Mouse (Mus musculus): Measurements from ENCODE around the gene Ccdc137. TPM values are rescaled to one million over a fixed set of nuclear protein-coding genes. Genes with fewer than 3 reads are reported as not detected.

Ccdc137 gene
- polyA plus RNA-seq, 1 experiment from 2014 or later = 41.7 TPM

DNA sequence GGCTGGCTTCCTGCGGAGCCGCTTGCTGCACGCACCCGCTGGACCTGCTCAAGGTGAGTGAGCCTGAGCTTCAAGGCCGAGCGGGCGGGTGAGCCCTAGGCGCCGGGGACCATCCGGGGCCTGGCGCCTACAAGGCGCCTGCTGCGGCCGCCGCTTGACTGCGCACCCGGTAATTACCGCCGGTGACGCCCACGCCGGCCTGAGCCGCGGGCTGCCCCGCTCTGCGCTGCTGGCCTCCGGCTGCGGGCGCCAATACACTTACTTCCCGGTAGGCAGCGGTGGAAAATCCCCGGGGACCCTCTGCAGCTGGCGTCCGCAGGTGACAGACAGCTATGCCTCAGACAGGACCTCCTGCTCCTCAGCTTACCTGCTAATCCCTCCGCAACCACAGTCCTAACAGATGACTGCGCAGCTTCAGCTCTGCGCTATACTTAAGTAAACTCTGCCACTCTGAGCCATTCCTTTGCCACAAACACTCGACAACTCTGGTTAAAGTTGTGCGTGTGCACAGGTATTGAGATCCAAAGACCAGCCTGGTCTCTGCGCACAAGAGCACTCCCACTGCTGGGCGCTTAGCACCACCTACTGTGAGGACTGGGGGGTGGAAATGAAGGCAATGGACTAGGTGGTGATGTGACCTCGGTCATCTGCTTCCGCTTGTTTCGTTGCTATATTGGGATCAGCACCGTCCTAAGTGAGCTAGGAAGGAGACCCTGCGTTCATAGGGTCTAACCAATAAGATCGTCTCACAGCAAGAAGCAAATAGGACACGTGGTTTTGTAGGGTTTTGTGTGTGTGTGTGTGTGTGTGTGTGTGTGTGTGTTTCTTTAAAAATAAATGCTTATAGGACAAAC is 34.3 kb downstream of the Ccdc137 start:
- H3K4me2 ChIP-seq (replicated peaks) = peak overlapping the region; percentile 97
- no peaks in the 10 kb centered on the region for H3K9me3 ChIP-seq
- WGBS = under 1% methylated on average over 47 of the region's 48 CpGs
- no peaks in the 10 kb centered on the region for H3K27me3 ChIP-seq
- peak; percentile 48; the same call in 1 of the 2 replicates for ATAC-seq (ENCODE audit: low FRiP score, low read depth)
- H3K9ac ChIP-seq = peak overlapping the region; percentile 85
- peaks cover 42% of the 10 kb centered on the region for H3K4me1 ChIP-seq
- peak overlapping the region; percentile 79 for H3K27ac ChIP-seq
- peak overlapping the region; percentile 94 for H3K4me3 ChIP-seq
- peaks cover 51% of the 10 kb centered on the region for H3K36me3 ChIP-seq

DNA sequence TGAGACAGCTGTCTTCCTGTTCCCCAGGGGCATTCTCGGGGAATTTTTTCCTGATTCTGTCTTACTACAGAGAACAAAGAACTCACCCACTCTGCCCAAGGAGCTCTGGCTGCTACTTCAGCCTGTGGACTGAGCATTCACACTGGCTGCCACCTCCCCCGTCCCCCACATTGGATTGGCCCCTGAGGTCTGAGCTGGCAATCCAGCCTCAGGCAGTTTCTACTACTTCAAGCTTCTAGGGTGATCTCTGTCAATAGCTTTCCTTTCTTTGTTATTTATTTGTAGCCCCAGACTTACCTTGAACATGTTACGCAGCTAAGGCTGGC is 34.9 kb downstream of the Ccdc137 start:
- peak overlapping the region; percentile 94 for H3K4me3 ChIP-seq
- H3K27ac ChIP-seq = peak overlapping the region; percentile 79; the same call in 1 of the 2 replicates
- no peaks in the 10 kb centered on the region for H3K27me3 ChIP-seq
- H3K4me1 ChIP-seq = peaks cover 42% of the 10 kb centered on the region
- H3K36me3 ChIP-seq = peaks cover 51% of the 10 kb centered on the region
- no peak for ATAC-seq (ENCODE audit: low FRiP score, low read depth)
- no peaks in the 10 kb centered on the region for H3K9me3 ChIP-seq
- H3K4me2 ChIP-seq (replicated peaks) = peak overlapping the region; percentile 97
- peak overlapping the region; percentile 85 for H3K9ac ChIP-seq
- WGBS = 30% methylated on average over 3 of the region's 3 CpGs

DNA sequence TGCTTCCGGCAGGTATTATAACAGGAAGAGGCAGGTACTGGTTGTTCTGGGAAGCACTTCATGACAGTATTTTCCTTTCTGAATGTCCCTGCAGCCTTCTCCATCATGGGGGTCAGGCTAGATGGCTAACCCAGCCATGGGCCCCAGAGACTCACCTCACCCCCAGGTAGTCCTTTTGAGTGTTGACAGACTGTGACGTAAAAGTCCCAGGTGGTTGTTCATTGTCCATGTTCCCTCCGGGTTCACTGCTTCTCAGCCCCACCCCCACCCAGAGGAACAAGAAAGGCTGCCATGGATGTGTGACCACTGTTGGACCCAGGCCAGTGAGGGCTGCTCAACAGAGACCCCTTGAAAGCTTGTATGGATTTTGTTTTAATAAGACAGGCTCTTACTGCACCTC is 35.4 kb downstream of the Ccdc137 start:
- H3K27me3 ChIP-seq = no peaks in the 10 kb centered on the region
- H3K4me3 ChIP-seq = peak overlapping the region; percentile 94
- peaks cover 42% of the 10 kb centered on the region for H3K4me1 ChIP-seq
- peaks cover 51% of the 10 kb centered on the region for H3K36me3 ChIP-seq
- peak overlapping the region; percentile 97 for H3K4me2 ChIP-seq (replicated peaks)
- H3K27ac ChIP-seq = peak overlapping the region; percentile 79; the same call in 1 of the 2 replicates
- ATAC-seq (ENCODE audit: low FRiP score, low read depth) = no peak
- 48% methylated on average over 3 of the region's 3 CpGs for WGBS
- no peaks in the 10 kb centered on the region for H3K9me3 ChIP-seq
- peak overlapping the region; percentile 85 for H3K9ac ChIP-seq

DNA sequence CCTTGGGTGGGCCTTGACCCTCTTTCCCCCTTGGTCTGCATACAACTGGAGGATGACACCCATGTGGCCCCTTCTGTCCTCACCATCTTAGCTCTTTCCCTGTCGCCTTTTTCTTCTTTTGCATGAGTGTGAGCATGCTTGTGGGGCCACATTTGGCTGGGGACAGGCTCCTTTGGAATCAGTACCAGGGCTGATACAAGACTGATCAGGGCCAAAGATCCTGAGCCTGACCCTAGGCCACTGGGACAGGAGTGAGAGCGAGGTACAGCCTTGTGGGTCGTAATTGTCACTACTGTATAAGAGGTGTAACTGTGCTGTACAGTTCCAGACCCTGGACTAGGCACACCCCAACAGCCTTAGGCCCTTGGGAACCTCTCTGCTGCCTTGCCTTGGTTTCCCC is 36.0 kb downstream of the Ccdc137 start:
- peaks cover 51% of the 10 kb centered on the region for H3K36me3 ChIP-seq
- peak overlapping the region; percentile 85 for H3K9ac ChIP-seq
- peak overlapping the region; percentile 94; the same call in 1 of the 2 replicates for H3K4me3 ChIP-seq
- no peaks in the 10 kb centered on the region for H3K27me3 ChIP-seq
- no peak overlapping the region for H3K27ac ChIP-seq
- peaks cover 42% of the 10 kb centered on the region for H3K4me1 ChIP-seq
- no peak for ATAC-seq (ENCODE audit: low FRiP score, low read depth)
- H3K4me2 ChIP-seq (replicated peaks) = peak overlapping the region; percentile 97; the same call in 1 of the 2 replicates
- 83% methylated on average over 3 of the region's 3 CpGs for WGBS
- H3K9me3 ChIP-seq = no peaks in the 10 kb centered on the region

DNA sequence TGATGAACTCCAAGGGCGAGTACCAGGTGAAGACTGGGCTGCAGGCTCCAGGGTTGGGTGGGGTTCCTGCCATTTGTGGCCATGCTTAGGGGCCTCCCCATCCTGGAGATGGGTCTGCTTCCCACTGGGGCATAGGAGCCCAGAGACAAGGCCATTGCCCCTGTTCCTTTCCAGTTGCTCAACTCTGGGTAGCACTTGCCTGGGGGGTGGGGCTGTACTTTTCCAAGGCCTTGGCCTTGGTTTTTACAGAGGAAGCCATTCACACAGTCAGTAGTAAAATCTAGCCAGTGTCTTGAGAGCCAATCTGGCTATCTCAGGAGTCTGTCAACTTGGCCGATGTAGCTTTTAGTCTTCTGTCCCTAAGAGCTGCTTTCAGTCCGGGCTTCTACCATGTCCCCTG is 39.5 kb downstream of the Ccdc137 start:
- H3K9ac ChIP-seq = no peak overlapping the region
- ATAC-seq (ENCODE audit: low FRiP score, low read depth) = no peak
- no peak overlapping the region for H3K4me3 ChIP-seq
- WGBS = 92% methylated on average over 3 of the region's 3 CpGs
- H3K27ac ChIP-seq = no peak overlapping the region
- H3K27me3 ChIP-seq = no peaks in the 10 kb centered on the region
- H3K9me3 ChIP-seq = no peaks in the 10 kb centered on the region
- peaks cover 53% of the 10 kb centered on the region for H3K36me3 ChIP-seq
- H3K4me2 ChIP-seq (replicated peaks) = no peak overlapping the region
- H3K4me1 ChIP-seq = peaks cover 17% of the 10 kb centered on the region

DNA sequence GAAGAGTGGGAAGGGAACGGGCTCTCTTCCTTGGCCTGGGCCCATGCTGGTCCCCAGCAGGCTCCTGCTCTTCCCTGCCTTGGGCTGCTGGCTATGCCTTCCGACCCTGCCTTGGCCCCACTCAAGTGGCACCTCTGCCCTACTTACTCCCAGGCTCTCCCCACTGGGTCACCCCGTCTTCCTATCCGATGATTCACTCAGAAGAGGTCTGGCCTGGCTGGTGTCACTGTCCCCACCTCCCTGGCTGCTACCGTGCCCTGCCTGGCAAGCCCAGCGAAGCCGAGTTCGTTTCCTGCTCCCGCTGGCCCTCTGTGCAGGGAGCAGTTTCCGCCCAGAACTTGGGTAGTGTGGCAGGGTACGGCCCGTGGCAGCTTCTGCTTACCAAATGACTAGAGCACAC is 40.3 kb downstream of the Ccdc137 start:
- H3K4me3 ChIP-seq = no peak overlapping the region
- H3K4me2 ChIP-seq (replicated peaks) = no peak overlapping the region
- H3K36me3 ChIP-seq = peaks cover 53% of the 10 kb centered on the region
- H3K27me3 ChIP-seq = no peaks in the 10 kb centered on the region
- H3K9me3 ChIP-seq = no peaks in the 10 kb centered on the region
- ATAC-seq (ENCODE audit: low FRiP score, low read depth) = no peak
- peaks cover 9% of the 10 kb centered on the region for H3K4me1 ChIP-seq
- H3K9ac ChIP-seq = no peak overlapping the region
- no peak overlapping the region for H3K27ac ChIP-seq
- WGBS = 92% methylated on average over 12 of the region's 12 CpGs

DNA sequence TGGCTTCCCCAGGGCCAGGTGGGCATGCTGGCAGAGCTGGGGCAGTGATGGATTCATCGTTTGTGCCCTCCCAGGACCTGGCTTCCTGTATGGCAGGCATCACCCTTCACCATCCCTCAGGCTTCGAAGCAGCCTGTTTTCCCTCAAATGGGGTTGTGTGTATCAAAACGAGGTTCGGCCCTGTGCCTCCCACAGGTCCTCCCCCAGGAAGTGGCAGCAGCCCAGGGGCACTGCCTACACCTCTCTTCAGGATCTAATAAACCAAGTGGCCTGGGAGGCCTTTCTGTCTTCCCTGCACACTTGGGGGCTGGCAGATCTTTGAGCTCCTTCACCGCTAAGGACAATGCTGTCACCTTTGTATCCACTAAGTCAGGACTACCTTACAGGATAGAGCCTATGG is 41.0 kb downstream of the Ccdc137 start:
- Histone ChIP-seq H3K4me3 (no peak overlapping the region), H3K36me3 (peaks cover 53% of the 10 kb centered on the region)

DNA sequence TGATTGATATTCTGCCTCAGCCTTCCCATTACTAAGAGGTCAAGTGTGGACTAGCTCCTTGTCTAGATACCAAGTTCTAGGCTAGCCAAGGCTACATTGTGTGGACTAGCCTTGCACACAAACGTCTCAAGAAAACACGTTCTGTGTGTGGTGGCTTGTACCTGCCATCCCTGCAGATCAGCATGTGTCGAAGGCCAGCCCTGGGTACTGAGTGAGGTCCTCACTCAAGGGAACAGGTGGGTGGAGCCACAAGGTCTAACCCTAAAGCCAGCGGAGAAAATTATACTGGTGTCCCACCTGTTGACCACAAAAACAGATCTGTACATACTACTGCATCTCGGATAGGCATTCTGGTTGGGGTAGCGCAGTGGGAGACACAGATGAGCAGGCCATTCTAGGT is 42.0 kb downstream of the Ccdc137 start:
- 81% methylated on average over 6 of the region's 6 CpGs for WGBS
- Histone ChIP-seq H3K4me1 (no peaks in the 10 kb centered on the region), H3K9ac (no peak overlapping the region), H3K4me3 (no peak overlapping the region), H3K36me3 (peaks cover 45% of the 10 kb centered on the region), H3K4me2 (replicated peaks) (no peak overlapping the region), H3K27me3 (no peaks in the 10 kb centered on the region), H3K27ac (no peak overlapping the region), H3K9me3 (no peaks in the 10 kb centered on the region)
- no peak for ATAC-seq (ENCODE audit: low FRiP score, low read depth)

More for the DNA sequence above, 41.0 kb downstream of the Ccdc137 start:
- Histone ChIP-seq H3K27me3 (no peaks in the 10 kb centered on the region), H3K4me1 (peaks cover 2% of the 10 kb centered on the region; the same call in 1 of the 2 replicates), H3K9me3 (no peaks in the 10 kb centered on the region), H3K4me2 (replicated peaks) (no peak overlapping the region), H3K9ac (no peak overlapping the region), H3K27ac (no peak overlapping the region)
- no peak for ATAC-seq (ENCODE audit: low FRiP score, low read depth)
- WGBS = 87% methylated on average over 5 of the region's 5 CpGs

DNA sequence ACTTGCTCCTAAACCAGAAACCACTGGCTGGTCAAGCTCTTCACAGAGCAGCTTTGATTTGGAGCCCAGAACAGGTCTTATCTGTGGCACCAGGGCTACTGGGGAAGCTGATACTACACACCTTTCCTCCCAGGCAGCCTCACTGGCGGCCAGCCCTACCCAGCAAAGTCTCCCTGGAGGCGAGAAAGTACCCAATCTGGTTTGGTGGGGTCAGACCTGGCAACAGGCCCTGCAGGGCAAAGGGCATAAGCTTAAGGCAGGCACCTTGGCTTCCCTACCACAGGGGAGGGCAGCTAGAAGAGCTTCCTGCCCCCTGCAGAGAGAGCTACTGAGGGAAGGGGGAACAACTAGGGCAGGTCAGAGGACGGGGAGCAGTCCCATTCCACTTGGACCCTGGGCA is 42.4 kb downstream of the Ccdc137 start:
- H3K4me1 ChIP-seq = no peaks in the 10 kb centered on the region
- H3K9me3 ChIP-seq = no peaks in the 10 kb centered on the region
- no peak overlapping the region for H3K4me3 ChIP-seq
- H3K4me2 ChIP-seq (replicated peaks) = no peak overlapping the region
- 21% methylated on average over 3 of the region's 3 CpGs for WGBS
- no peak overlapping the region for H3K27ac ChIP-seq
- no peak for ATAC-seq (ENCODE audit: low FRiP score, low read depth)
- no peaks in the 10 kb centered on the region for H3K27me3 ChIP-seq
- peaks cover 40% of the 10 kb centered on the region for H3K36me3 ChIP-seq
- no peak overlapping the region for H3K9ac ChIP-seq

DNA sequence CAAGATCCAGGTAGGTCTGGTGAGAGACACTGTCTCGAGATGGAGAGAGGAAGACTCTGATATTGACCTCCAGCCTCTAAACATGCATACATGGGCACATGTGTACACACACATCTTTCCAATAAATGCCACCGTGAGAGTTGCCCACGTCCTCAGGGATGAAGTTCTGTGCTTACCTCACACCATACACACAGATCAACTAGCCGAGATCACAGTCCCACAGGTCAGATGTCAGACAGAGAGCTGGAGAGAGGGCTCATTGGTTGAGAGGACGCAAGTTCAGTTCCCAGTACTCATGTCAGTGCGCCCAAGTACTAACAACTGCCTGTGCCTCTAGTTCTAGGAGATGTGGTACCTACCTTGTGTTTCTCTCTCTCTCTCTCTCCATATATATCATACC is 43.1 kb downstream of the Ccdc137 start:
- no peak overlapping the region for H3K27ac ChIP-seq
- H3K36me3 ChIP-seq = peaks cover 34% of the 10 kb centered on the region
- no peak for ATAC-seq (ENCODE audit: low FRiP score, low read depth)
- H3K9ac ChIP-seq = no peak overlapping the region
- H3K4me1 ChIP-seq = no peaks in the 10 kb centered on the region
- WGBS = 66% methylated on average over 6 of the region's 6 CpGs
- no peaks in the 10 kb centered on the region for H3K27me3 ChIP-seq
- H3K4me3 ChIP-seq = no peak overlapping the region
- H3K4me2 ChIP-seq (replicated peaks) = no peak overlapping the region
- H3K9me3 ChIP-seq = no peaks in the 10 kb centered on the region

DNA sequence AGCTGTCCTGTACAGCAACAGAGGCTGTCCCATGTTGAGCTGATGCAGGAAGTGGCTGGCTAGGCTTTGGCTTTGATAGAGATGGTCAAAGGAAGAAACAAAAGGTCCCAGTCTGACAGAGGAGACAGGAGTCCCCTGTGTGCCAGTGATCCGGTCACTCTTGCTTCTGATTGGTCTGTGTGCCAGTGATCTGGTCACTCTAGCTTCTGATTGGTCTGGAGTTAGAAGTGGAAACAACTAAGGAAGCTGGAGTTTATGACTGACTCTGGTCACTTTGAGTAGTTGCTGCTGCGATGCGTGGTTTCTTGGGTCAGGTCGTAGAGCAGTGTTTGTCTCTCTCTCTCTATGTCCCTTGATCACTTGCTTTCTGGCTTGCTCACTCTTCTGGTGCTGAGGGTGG is 43.8 kb downstream of the Ccdc137 start:
- no peak overlapping the region for H3K27ac ChIP-seq
- H3K4me3 ChIP-seq = no peak overlapping the region
- peaks cover 27% of the 10 kb centered on the region for H3K36me3 ChIP-seq
- ATAC-seq (ENCODE audit: low FRiP score, low read depth) = no peak
- H3K4me2 ChIP-seq (replicated peaks) = no peak overlapping the region
- no peak overlapping the region for H3K9ac ChIP-seq
- H3K9me3 ChIP-seq = no peaks in the 10 kb centered on the region
- H3K27me3 ChIP-seq = no peaks in the 10 kb centered on the region
- WGBS = 88% methylated on average over 4 of the region's 4 CpGs
- no peaks in the 10 kb centered on the region for H3K4me1 ChIP-seq

DNA sequence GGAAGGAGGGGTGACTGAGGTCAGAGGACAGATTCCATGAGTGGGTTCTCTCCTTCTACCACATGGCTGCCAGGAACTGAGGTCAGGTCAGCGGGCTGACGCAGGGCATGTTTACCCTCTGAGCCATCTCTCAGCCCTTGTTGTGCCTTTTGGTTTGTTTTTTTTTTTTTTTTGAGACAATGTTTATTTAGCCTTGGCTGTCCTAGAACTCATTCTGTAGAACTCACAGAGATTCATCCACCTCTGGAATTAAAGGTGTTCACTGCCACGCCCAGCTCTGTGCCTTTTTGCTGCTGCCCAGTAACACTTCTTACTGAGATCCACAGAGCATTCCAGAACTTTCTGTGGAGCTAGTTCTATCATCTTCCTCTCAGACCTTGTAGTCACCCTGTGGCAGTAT is 47.7 kb downstream of the Ccdc137 start:
- no peak overlapping the region for H3K27ac ChIP-seq
- no peaks in the 10 kb centered on the region for H3K9me3 ChIP-seq
- no peak overlapping the region for H3K4me2 ChIP-seq (replicated peaks)
- H3K27me3 ChIP-seq = no peaks in the 10 kb centered on the region
- H3K4me1 ChIP-seq = peaks cover 6% of the 10 kb centered on the region; the same call in 1 of the 2 replicates
- ATAC-seq (ENCODE audit: low FRiP score, low read depth) = no peak
- no peak overlapping the region for H3K4me3 ChIP-seq
- H3K9ac ChIP-seq = no peak overlapping the region
- no peaks in the 10 kb centered on the region for H3K36me3 ChIP-seq
- WGBS = 90% methylated on average over 3 of the region's 3 CpGs

DNA sequence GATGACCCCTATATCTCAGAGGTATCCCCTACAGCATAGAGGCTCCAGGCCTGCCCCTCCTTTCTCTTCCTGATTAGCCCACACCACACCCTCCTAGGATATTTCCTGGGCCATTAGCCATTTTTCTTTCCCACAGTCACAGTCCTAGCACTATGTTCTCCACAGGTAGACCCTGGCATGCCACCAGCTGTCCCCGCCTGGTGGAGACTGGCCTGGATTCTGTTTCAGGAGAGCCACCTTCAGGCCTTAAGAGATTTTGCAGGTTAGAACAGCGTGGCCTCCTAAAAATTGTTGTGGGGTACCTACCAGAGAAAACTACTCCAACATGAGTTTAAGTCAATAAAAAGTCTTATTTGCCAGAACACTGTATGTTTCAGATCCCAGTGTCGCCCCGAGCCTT is 49.0 kb downstream of the Ccdc137 start:
- no peak for ATAC-seq (ENCODE audit: low FRiP score, low read depth)
- no peak overlapping the region for H3K27ac ChIP-seq
- WGBS = 58% methylated on average over 4 of the region's 4 CpGs

More for the DNA sequence above, 49.0 kb downstream of the Ccdc137 start:
- Histone ChIP-seq H3K36me3 (no peaks in the 10 kb centered on the region), H3K9ac (no peak overlapping the region), H3K4me1 (peaks cover 8% of the 10 kb centered on the region; the same call in 1 of the 2 replicates), H3K27me3 (no peaks in the 10 kb centered on the region), H3K4me2 (replicated peaks) (no peak overlapping the region), H3K9me3 (no peaks in the 10 kb centered on the region), H3K4me3 (no peak overlapping the region)
